Mouse (Mus musculus) lung, embryonic 16.5 days (tissue): ENCODE data around the gene Tspan18. TPM values are rescaled to one million over a fixed set of nuclear protein-coding genes. Genes with fewer than 3 reads are reported as not detected.
A peak's percentile ranks its signal among the peaks of the same experiment; 100 is the strongest.

ENCODE experiments used
- ATAC-seq: fragments of 200-750 bp; cut with Nextera tagmentation; 2 replicates; pipeline ENCODE4 v1.8.0; 2017; ENCODE audit warnings: low read depth, mild to moderate bottlenecking, moderate library complexity
- H3K27ac ChIP-seq: fragments of 300-500 bp; sonication (generic); 2 replicates; pipeline ENCODE4 v1.5.1; 2014; ENCODE audit warnings: mild to moderate bottlenecking, control low read depth, low read length
- H3K27me3 ChIP-seq: fragments of 300-500 bp; sonication (generic); 2 replicates; pipeline ENCODE4 v1.6.1; 2014; ENCODE audit warnings: low read depth, low read length, mixed read lengths; ENCODE audit not compliant: control insufficient read depth, insufficient read depth
- H3K36me3 ChIP-seq: fragments of 300-500 bp; sonication (generic); 2 replicates; pipeline ENCODE4 v1.6.1; 2014; ENCODE audit warnings: low read length; ENCODE audit not compliant: control insufficient read depth, insufficient read depth
- H3K4me1 ChIP-seq: fragments of 300-500 bp; sonication (generic); replicated peaks from 2 replicates; pipeline ENCODE4 v1.6.1; 2014; ENCODE audit warnings: low read length, mixed read lengths; ENCODE audit not compliant: control insufficient read depth, insufficient read depth
- H3K4me2 ChIP-seq: fragments of 300-500 bp; sonication (generic); 2 replicates; pipeline ENCODE4 v1.6.1; 2014; ENCODE audit warnings: low read depth, low read length, control low read depth
- H3K4me3 ChIP-seq: fragments of 300-500 bp; sonication (generic); 2 replicates; pipeline ENCODE4 v1.5.1; 2014; ENCODE audit warnings: mild to moderate bottlenecking, low read length, control low read depth
- H3K9ac ChIP-seq: fragments of 300-500 bp; sonication (generic); 2 replicates; pipeline ENCODE4 v1.6.1; 2014; ENCODE audit warnings: low read length, control low read depth
- H3K9me3 ChIP-seq: fragments of 300-500 bp; sonication (generic); 2 replicates; pipeline ENCODE4 v1.6.1; 2016; ENCODE audit warnings: low read length; ENCODE audit not compliant: control insufficient read depth
- WGBS: fragments of 180-500 bp; shearing (Covaris S2); extraction: QIAGEN DNeasy Blood & Tissue Kit; methylation state at CpG from one replicate; pipeline ENCODE4 v1.1.7; 2014; 5-methylcytosine and 5-hydroxymethylcytosine counted together
- polyA plus RNA-seq: library from polyadenylated mRNA; unstranded; fragments of >200 nt; fragmentation: Nextera tagmentation; extraction: Ambion mirVana; gene quantifications from 2 replicates; pipeline ENCODE4 v1.2.1, GENCODE M21; 2015

Gene Tspan18
- polyA plus RNA-seq, 1 experiment from 2014 or later: 29.7 TPM

- Histone ChIP-seq H3K9ac (no peak overlapping the region), H3K36me3 (no peaks in the 10 kb centered on the region), H3K27ac (peak overlapping the region; percentile 21; the same call in 1 of the 2 replicates), H3K9me3 (no peaks in the 10 kb centered on the region), H3K4me3 (no peak overlapping the region), H3K4me2 (no peak overlapping the region), H3K27me3 (no peaks in the 10 kb centered on the region), H3K4me1 (peaks cover 32% of the 10 kb centered on the region)
- WGBS: 44% methylated on average over 9 of the region's 9 CpGs
- no peak for ATAC-seq
Measured at GRCm38 (mm10) chr2:93192182-93192560, 142.1 kb downstream of the Tspan18 start.

- Histone ChIP-seq H3K4me3 (no peak overlapping the region), H3K4me2 (no peak overlapping the region), H3K9me3 (no peaks in the 10 kb centered on the region), H3K4me1 (peaks cover 32% of the 10 kb centered on the region), H3K9ac (no peak overlapping the region), H3K27me3 (no peaks in the 10 kb centered on the region), H3K27ac (no peak overlapping the region), H3K36me3 (no peaks in the 10 kb centered on the region)
- 66% methylated on average over 14 of the region's 14 CpGs for WGBS
- ATAC-seq: no peak
Measured at GRCm38 (mm10) chr2:93191488-93192181, 142.7 kb downstream of the Tspan18 start.

- WGBS: 20% methylated on average over 9 of the region's 9 CpGs
- Histone ChIP-seq H3K4me1 (peaks cover 32% of the 10 kb centered on the region), H3K36me3 (no peaks in the 10 kb centered on the region), H3K27me3 (0 out of 2 replicates have a peak, but pooled peaks cover under 1% of the 10 kb centered on the region), H3K4me2 (0 out of 2 replicates have a peak overlapping the region, but pooled peaks have one; percentile 7), H3K9ac (peak overlapping the region; percentile 31; the same call in 1 of the 2 replicates), H3K9me3 (no peaks in the 10 kb centered on the region), H3K4me3 (no peak overlapping the region), H3K27ac (no peak overlapping the region)
- ATAC-seq: no peak
Measured at GRCm38 (mm10) chr2:93190771-93191487, 143.4 kb downstream of the Tspan18 start.

- H3K36me3 ChIP-seq: no peaks in the 10 kb centered on the region
- peaks cover 4% of the 10 kb centered on the region; the same call in 1 of the 2 replicates for H3K27me3 ChIP-seq
- H3K27ac ChIP-seq: peak overlapping the region; percentile 75
- peak overlapping the region; percentile 99 for H3K4me2 ChIP-seq
- peak overlapping the region; percentile 78 for H3K4me3 ChIP-seq
- H3K4me1 ChIP-seq: peaks cover 25% of the 10 kb centered on the region
- peak; percentile 37; the same call in 1 of the 2 replicates for ATAC-seq
- peak overlapping the region; percentile 86 for H3K9ac ChIP-seq
- no peaks in the 10 kb centered on the region for H3K9me3 ChIP-seq
- 10% methylated on average over 19 of the region's 19 CpGs for WGBS
Measured at GRCm38 (mm10) chr2:93188761-93189458, 145.4 kb downstream of the Tspan18 start.

GRCm38 (mm10) chr2:93188020-93188760 is 146.1 kb downstream of the Tspan18 start:
- Histone ChIP-seq H3K9me3 (no peaks in the 10 kb centered on the region), H3K4me2 (peak overlapping the region; percentile 99), H3K27ac (peak overlapping the region; percentile 75), H3K4me3 (peak overlapping the region; percentile 78), H3K9ac (peak overlapping the region; percentile 86), H3K27me3 (peaks cover 4% of the 10 kb centered on the region; the same call in 1 of the 2 replicates), H3K36me3 (no peaks in the 10 kb centered on the region), H3K4me1 (peaks cover 25% of the 10 kb centered on the region)
- WGBS: under 1% methylated on average over 53 of the region's 53 CpGs
- ATAC-seq: peak; percentile 8; the same call in 1 of the 2 replicates

- Histone ChIP-seq H3K36me3 (no peaks in the 10 kb centered on the region), H3K27me3 (peaks cover 4% of the 10 kb centered on the region; the same call in 1 of the 2 replicates), H3K27ac (peak within 1 kb of the TSS; percentile 75), H3K4me2 (peak within 1 kb of the TSS; percentile 99), H3K4me1 (peaks cover 23% of the 10 kb centered on the region), H3K9ac (peak within 1 kb of the TSS; percentile 86), H3K4me3 (peak within 1 kb of the TSS; percentile 78), H3K9me3 (no peaks in the 10 kb centered on the region)
- under 1% methylated on average over 67 of the region's 69 CpGs for WGBS
- ATAC-seq: peak; percentile 95
Measured at GRCm38 (mm10) chr2:93187323-93187996, 146.8 kb downstream of the Tspan18 start, which contains the start of gene Trp53i11. Gene Trp53i11 (plus strand): TSS chr2:93187548.

- no peak overlapping the region for H3K4me3 ChIP-seq
- H3K36me3 ChIP-seq: no peaks in the 10 kb centered on the region
- H3K4me1 ChIP-seq: no peaks in the 10 kb centered on the region
- WGBS: 60% methylated on average over 11 of the region's 11 CpGs
- no peak for ATAC-seq
- H3K9ac ChIP-seq: no peak overlapping the region
- H3K9me3 ChIP-seq: no peaks in the 10 kb centered on the region
- H3K4me2 ChIP-seq: no peak overlapping the region
- peaks cover 16% of the 10 kb centered on the region for H3K27me3 ChIP-seq
- no peak overlapping the region for H3K27ac ChIP-seq
Measured at GRCm38 (mm10) chr2:93182859-93183258, 151.4 kb downstream of the Tspan18 start.

GRCm38 (mm10) chr2:93180077-93180844 is 154.0 kb downstream of the Tspan18 start:
- H3K27ac ChIP-seq: no peak overlapping the region
- peak overlapping the region; percentile 50 for H3K4me2 ChIP-seq
- H3K9me3 ChIP-seq: no peaks in the 10 kb centered on the region
- ATAC-seq: no peak
- H3K36me3 ChIP-seq: no peaks in the 10 kb centered on the region
- peaks cover 17% of the 10 kb centered on the region for H3K4me1 ChIP-seq
- H3K4me3 ChIP-seq: peak overlapping the region; percentile 31
- H3K27me3 ChIP-seq: peaks cover 12% of the 10 kb centered on the region
- 5% methylated on average over 39 of the region's 41 CpGs for WGBS
- H3K9ac ChIP-seq: peak overlapping the region; percentile 42
